Mouse (Mus musculus): ENCODE measurements around the gene Tbc1d22a. TPM values are rescaled to one million over a fixed set of nuclear protein-coding genes. Genes with fewer than 3 reads are reported as not detected.

The Tbc1d22a gene
- polyA plus RNA-seq, 1 experiment, result 28.1 TPM

- Histone ChIP-seq H3K27me3 (ENCODE audit: control insufficient read depth, insufficient read depth, low read length) (no peaks in the 10 kb centered on the region), H3K27ac (ENCODE audit: insufficient read depth, low read length) (no peak overlapping the region), H3K4me3 (ENCODE audit: extremely low read depth, insufficient read depth, insufficient read length) (no peak overlapping the region), H3K4me1 (ENCODE audit: control insufficient read depth, insufficient read depth, insufficient read length) (peaks cover 14% of the 10 kb centered on the region), H3K36me3 (ENCODE audit: control insufficient read depth, insufficient read depth, low read length) (no peaks in the 10 kb centered on the region)
- no peak for DNase-seq (ENCODE audit: low read depth in 1 of 2, low spot score in 2 of 2)
- 91% methylated on average over 2 of the region's 2 CpGs for WGBS
- TF ChIP-seq CTCF (IDR thresholded peaks at IDR 0.05; ENCODE audit: extremely low read depth, insufficient read depth, insufficient read length, insufficient replicate concordance) (no peak), POLR2A (IDR thresholded peaks at IDR 0.05; ENCODE audit: low read depth, low read length) (no peak)
Measured at GRCm38 (mm10) chr15:86339736-86340135, 125.5 kb downstream of the Tbc1d22a start.

- TF ChIP-seq CTCF (IDR thresholded peaks at IDR 0.05; ENCODE audit: extremely low read depth, insufficient read depth, insufficient read length, insufficient replicate concordance) (no peak), POLR2A (IDR thresholded peaks at IDR 0.05; ENCODE audit: low read depth, low read length) (no peak)
- DNase-seq (ENCODE audit: low read depth in 1 of 2, low spot score in 2 of 2), result no peak
- no peak overlapping the region for H3K4me3 ChIP-seq (ENCODE audit: extremely low read depth, insufficient read depth, insufficient read length)
- H3K36me3 ChIP-seq (ENCODE audit: control insufficient read depth, insufficient read depth, low read length), result no peaks in the 10 kb centered on the region
- H3K27ac ChIP-seq (ENCODE audit: insufficient read depth, low read length), result no peak overlapping the region
- H3K4me1 ChIP-seq (ENCODE audit: control insufficient read depth, insufficient read depth, insufficient read length), result peaks cover 20% of the 10 kb centered on the region
- H3K27me3 ChIP-seq (ENCODE audit: control insufficient read depth, insufficient read depth, low read length), result no peaks in the 10 kb centered on the region
- 87% methylated on average over 6 of the region's 6 CpGs for WGBS
Measured at GRCm38 (mm10) chr15:86340766-86341165, 126.5 kb downstream of the Tbc1d22a start.

- Histone ChIP-seq H3K36me3 (ENCODE audit: control insufficient read depth, insufficient read depth, low read length) (no peaks in the 10 kb centered on the region), H3K4me3 (ENCODE audit: extremely low read depth, insufficient read depth, insufficient read length) (no peak overlapping the region), H3K4me1 (ENCODE audit: control insufficient read depth, insufficient read depth, insufficient read length) (peaks cover 20% of the 10 kb centered on the region), H3K27me3 (ENCODE audit: control insufficient read depth, insufficient read depth, low read length) (no peaks in the 10 kb centered on the region), H3K27ac (ENCODE audit: insufficient read depth, low read length) (peak overlapping the region; percentile 64)
- WGBS, result 70% methylated on average over 8 of the region's 8 CpGs
- peak; percentile 36 to 47 for DNase-seq (ENCODE audit: low read depth in 1 of 2, low spot score in 2 of 2)
- no peak for TF ChIP-seq CTCF (IDR thresholded peaks at IDR 0.05; ENCODE audit: extremely low read depth, insufficient read depth, insufficient read length, insufficient replicate concordance)
- no peak for TF ChIP-seq POLR2A (IDR thresholded peaks at IDR 0.05; ENCODE audit: low read depth, low read length)
Measured at GRCm38 (mm10) chr15:86342637-86343375, 128.5 kb downstream of the Tbc1d22a start.

GRCm38 (mm10) chr15:86344906-86345331, 130.7 kb downstream of the Tbc1d22a start:
- 15% methylated on average over 8 of the region's 8 CpGs for WGBS
- DNase-seq (ENCODE audit: low read depth in 1 of 2, low spot score in 2 of 2), result no peak
- H3K4me1 ChIP-seq (ENCODE audit: control insufficient read depth, insufficient read depth, insufficient read length), result peaks cover 20% of the 10 kb centered on the region
- no peak for TF ChIP-seq POLR2A (IDR thresholded peaks at IDR 0.05; ENCODE audit: low read depth, low read length)
- no peak for TF ChIP-seq CTCF (IDR thresholded peaks at IDR 0.05; ENCODE audit: extremely low read depth, insufficient read depth, insufficient read length, insufficient replicate concordance)
- no peaks in the 10 kb centered on the region for H3K27me3 ChIP-seq (ENCODE audit: control insufficient read depth, insufficient read depth, low read length)
- no peaks in the 10 kb centered on the region for H3K36me3 ChIP-seq (ENCODE audit: control insufficient read depth, insufficient read depth, low read length)
- peak overlapping the region; percentile 10; the same call in 1 of the 2 replicates for H3K4me3 ChIP-seq (ENCODE audit: extremely low read depth, insufficient read depth, insufficient read length)
- H3K27ac ChIP-seq (ENCODE audit: insufficient read depth, low read length), result peak overlapping the region; percentile 69

- H3K4me3 ChIP-seq (ENCODE audit: extremely low read depth, insufficient read depth, insufficient read length), result peak overlapping the region; percentile 21; the same call in 1 of the 2 replicates
- peak in 1 of 2 experiments; percentile 28 for DNase-seq (ENCODE audit: low read depth in 1 of 2, low spot score in 2 of 2)
- WGBS, result 36% methylated on average over 9 of the region's 9 CpGs
Measured at GRCm38 (mm10) chr15:86345907-86346306, 131.6 kb downstream of the Tbc1d22a start.

GRCm38 (mm10) chr15:86346606-86347005, 132.3 kb downstream of the Tbc1d22a start:
- H3K27ac ChIP-seq (ENCODE audit: insufficient read depth, low read length), result no peak overlapping the region
- TF ChIP-seq CTCF (IDR thresholded peaks at IDR 0.05; ENCODE audit: extremely low read depth, insufficient read depth, insufficient read length, insufficient replicate concordance) (no peak), POLR2A (IDR thresholded peaks at IDR 0.05; ENCODE audit: low read depth, low read length) (no peak)
- WGBS, result 91% methylated on average over 3 of the region's 3 CpGs
- peaks cover 20% of the 10 kb centered on the region for H3K4me1 ChIP-seq (ENCODE audit: control insufficient read depth, insufficient read depth, insufficient read length)
- no peaks in the 10 kb centered on the region for H3K36me3 ChIP-seq (ENCODE audit: control insufficient read depth, insufficient read depth, low read length)
- no peak for DNase-seq (ENCODE audit: low read depth in 1 of 2, low spot score in 2 of 2)
- no peaks in the 10 kb centered on the region for H3K27me3 ChIP-seq (ENCODE audit: control insufficient read depth, insufficient read depth, low read length)
- H3K4me3 ChIP-seq (ENCODE audit: extremely low read depth, insufficient read depth, insufficient read length), result no peak overlapping the region

More at GRCm38 (mm10) chr15:86345907-86346306, 131.6 kb downstream of the Tbc1d22a start:
- Histone ChIP-seq H3K27ac (ENCODE audit: insufficient read depth, low read length) (peak overlapping the region; percentile 84), H3K36me3 (ENCODE audit: control insufficient read depth, insufficient read depth, low read length) (no peaks in the 10 kb centered on the region), H3K4me1 (ENCODE audit: control insufficient read depth, insufficient read depth, insufficient read length) (peaks cover 20% of the 10 kb centered on the region), H3K27me3 (ENCODE audit: control insufficient read depth, insufficient read depth, low read length) (no peaks in the 10 kb centered on the region)
- TF ChIP-seq CTCF (IDR thresholded peaks at IDR 0.05; ENCODE audit: extremely low read depth, insufficient read depth, insufficient read length, insufficient replicate concordance), result no peak
- TF ChIP-seq POLR2A (IDR thresholded peaks at IDR 0.05; ENCODE audit: low read depth, low read length), result peak; percentile 10; the same call in 1 of the 2 replicates

- 60% methylated on average over 2 of the region's 2 CpGs for WGBS
- DNase-seq (ENCODE audit: low read depth in 1 of 2, low spot score in 2 of 2), result no peak
- TF ChIP-seq POLR2A (IDR thresholded peaks at IDR 0.05; ENCODE audit: low read depth, low read length), result no peak
- TF ChIP-seq CTCF (IDR thresholded peaks at IDR 0.05; ENCODE audit: extremely low read depth, insufficient read depth, insufficient read length, insufficient replicate concordance), result no peak
- H3K27ac ChIP-seq (ENCODE audit: insufficient read depth, low read length), result no peak overlapping the region
- H3K36me3 ChIP-seq (ENCODE audit: control insufficient read depth, insufficient read depth, low read length), result peaks cover 2% of the 10 kb centered on the region; the same call in 1 of the 2 replicates
- H3K27me3 ChIP-seq (ENCODE audit: control insufficient read depth, insufficient read depth, low read length), result no peaks in the 10 kb centered on the region
- no peak overlapping the region for H3K4me3 ChIP-seq (ENCODE audit: extremely low read depth, insufficient read depth, insufficient read length)
- H3K4me1 ChIP-seq (ENCODE audit: control insufficient read depth, insufficient read depth, insufficient read length), result no peaks in the 10 kb centered on the region
Measured at GRCm38 (mm10) chr15:86354932-86355331, 140.7 kb downstream of the Tbc1d22a start.

Measured in spleen, adult 2 months (tissue).